Mouse (Mus musculus) brown adipose tissue, adult 24 weeks (tissue): ENCODE measurements around the gene Map3k20. TPM values are rescaled to one million over a fixed set of nuclear protein-coding genes. Genes with fewer than 3 reads are reported as not detected.

Experiments used
- H3K27ac ChIP-seq: fragments of 200-500 bp; replicated peaks from 2 replicates; pipeline ENCODE4 v1.5.1; 2012; ENCODE audit warnings: low read depth, mild to moderate bottlenecking, low read length
- H3K4me1 ChIP-seq: fragments of 200-500 bp; 2 replicates; pipeline ENCODE4 v1.6.1; 2012; ENCODE audit warnings: low read length, mixed read lengths; ENCODE audit not compliant: control insufficient read depth, insufficient read depth, insufficient read length
- H3K4me3 ChIP-seq: fragments of 200-500 bp; 2 replicates; pipeline ENCODE4 v1.5.1; 2012; ENCODE audit warnings: low read depth, mild to moderate bottlenecking, low read length, moderate library complexity; ENCODE audit not compliant: insufficient read depth
- polyA plus RNA-seq: library from polyadenylated mRNA; stranded (reverse); fragments of >200 nt; gene quantifications from 2 replicates; pipeline ENCODE4 v1.2.4, GENCODE M21; 2012; ENCODE audit not compliant: missing spikeins, insufficient read depth, insufficient read length

The Map3k20 gene
- polyA plus RNA-seq, 1 experiment: 24.8 TPM

DNA sequence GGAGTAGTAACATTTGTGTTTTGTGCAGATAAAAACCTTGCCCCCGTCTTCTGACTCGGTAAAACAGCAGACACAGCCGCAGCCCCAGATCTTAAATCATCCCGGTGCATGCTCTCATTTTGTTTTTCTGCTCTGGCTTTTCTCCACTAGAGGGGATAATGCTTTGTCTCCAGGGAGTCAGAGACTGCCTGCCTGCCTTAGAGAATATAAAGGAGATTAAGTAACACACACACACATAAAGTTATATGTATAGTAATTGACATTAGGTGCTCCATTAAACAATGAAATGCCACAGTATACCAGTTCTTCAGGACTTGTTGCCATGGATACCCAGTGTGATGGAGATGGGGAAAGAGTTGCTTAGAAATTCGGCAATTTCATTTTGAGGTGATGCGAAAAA lies 41.1 kb downstream of the Map3k20 start:
- H3K4me3 ChIP-seq: no peak overlapping the region
- no peak overlapping the region for H3K27ac ChIP-seq
- H3K4me1 ChIP-seq: peaks cover 13% of the 10 kb centered on the region

DNA sequence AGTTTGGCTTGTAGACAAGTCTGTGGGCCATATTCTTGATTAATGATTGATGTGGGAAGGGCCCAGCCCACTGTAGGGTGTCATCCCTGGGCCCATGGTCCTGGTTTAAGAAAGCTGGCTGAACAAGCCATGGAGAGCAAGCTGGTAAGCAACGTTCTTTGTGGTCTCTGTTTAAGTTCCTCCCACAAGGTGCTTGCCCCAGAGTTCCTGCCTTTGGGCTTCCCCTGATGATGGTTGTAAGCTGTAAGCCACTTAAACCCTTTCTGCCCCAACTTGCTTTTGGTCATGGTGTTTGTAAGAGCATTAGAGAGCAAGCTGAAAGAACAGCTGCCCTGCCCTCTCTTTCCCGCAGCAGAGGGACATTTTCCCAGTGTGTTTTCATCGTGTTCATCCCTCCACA lies 43.0 kb downstream of the Map3k20 start:
- Histone ChIP-seq H3K27ac (no peak overlapping the region), H3K4me1 (peaks cover 15% of the 10 kb centered on the region), H3K4me3 (no peak overlapping the region)

DNA sequence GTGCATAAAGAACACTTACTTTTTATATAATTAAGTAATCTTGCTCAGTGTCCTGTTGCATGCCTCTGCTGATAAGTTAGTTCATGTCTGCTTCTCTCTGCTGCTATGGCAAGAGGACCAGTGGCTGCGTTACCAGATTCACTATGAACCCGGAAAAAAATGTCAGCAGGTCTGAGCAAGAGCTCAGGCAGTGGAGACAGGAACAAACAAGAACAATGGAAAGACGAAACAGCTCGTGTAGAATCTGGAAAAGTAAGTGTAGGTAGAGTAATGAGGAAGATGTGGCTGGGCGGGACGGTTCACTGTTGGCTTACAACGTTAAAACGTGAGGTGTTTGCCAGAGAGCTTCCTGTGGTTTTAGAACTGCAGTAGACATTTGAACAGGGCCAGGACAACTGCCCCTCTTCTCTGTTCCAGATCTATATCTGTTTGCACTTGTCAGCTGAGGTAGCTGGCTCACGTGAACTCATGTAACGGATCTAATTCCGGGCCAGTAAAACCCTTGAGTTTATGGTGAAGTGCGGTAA lies 45.6 kb downstream of the Map3k20 start:
- Histone ChIP-seq H3K4me1 (peaks cover 11% of the 10 kb centered on the region), H3K4me3 (no peak overlapping the region), H3K27ac (no peak overlapping the region)

DNA sequence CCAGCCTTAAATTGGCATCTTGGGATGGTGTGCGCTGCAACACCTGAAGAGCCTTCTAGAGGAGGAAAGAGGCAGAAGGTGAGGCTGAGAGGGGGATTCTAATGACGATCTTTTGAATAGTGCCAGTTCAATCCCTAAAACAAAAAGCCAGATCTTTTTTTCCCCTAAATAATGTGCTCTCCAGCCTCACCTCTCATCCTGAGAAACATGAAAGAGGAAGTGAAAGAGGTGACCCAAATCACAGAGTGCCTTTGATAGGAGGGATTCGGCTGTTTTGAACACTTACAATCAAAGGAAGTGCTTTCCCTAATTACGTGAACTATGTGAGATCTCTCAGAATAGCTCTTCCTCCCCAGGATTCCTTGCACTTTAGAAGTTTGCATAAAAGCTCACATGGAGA lies 46.6 kb downstream of the Map3k20 start:
- peaks cover 10% of the 10 kb centered on the region for H3K4me1 ChIP-seq
- H3K27ac ChIP-seq: no peak overlapping the region
- no peak overlapping the region for H3K4me3 ChIP-seq

DNA sequence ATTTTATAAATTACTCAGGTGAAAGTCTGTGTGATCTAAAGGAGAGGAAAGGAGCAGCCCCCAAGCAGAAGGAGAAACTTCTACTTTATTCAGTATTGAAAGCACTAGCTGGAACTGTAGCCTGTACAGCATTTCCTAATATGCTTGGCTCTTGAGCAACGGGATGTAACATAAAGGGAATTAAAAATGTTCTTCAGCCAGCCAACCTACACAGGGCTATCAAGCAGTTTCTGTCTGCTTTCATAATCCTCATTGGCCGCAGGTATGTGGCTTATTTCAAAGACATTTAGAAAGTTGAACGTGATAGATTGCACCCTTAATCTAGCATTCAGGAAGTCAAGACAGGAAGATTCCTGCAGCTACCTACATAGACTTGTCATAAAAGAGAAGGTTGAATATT lies 47.8 kb downstream of the Map3k20 start:
- Histone ChIP-seq H3K4me3 (no peak overlapping the region), H3K4me1 (peaks cover 7% of the 10 kb centered on the region), H3K27ac (no peak overlapping the region)

DNA sequence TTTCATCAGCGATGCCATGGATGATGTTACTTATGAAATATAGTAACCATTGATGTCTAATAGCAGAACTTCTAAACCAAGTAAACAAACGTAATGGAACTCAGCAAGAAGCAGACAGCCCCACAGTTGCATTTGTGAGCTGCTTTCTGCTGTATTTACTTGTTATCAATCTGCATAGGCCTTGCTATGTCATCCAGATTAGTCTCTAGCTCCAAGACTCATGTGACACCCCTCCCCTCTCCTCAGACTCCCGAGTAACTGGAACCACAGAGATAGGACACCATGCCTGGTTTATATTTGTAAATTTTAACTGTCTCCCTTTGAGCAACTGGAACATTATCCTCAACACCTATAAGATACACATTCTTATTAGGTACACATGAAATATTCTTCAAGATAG lies 51.4 kb downstream of the Map3k20 start:
- Histone ChIP-seq H3K4me3 (no peak overlapping the region), H3K4me1 (0 out of 2 replicates have a peak, but pooled peaks cover 2% of the 10 kb centered on the region), H3K27ac (no peak overlapping the region)

DNA sequence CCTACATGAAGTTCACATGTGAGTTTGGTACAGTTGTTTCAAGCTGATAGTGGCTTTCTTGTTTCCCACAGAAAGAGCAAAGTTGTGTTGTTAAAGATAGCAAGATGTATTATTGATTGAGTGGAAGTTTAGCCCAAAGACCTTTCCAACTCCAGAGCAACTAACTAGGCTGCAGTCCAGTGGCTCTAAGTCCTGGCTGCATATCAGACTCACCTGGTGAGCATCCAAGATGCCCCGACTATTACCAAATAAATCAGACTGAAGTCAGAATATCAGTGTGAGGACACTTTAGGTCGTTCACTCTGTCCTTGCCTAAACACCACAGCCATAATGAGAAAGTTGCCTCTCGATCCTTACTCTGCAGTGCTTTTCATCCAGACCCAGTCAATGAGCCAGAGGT lies 59.8 kb downstream of the Map3k20 start:
- Histone ChIP-seq H3K4me3 (no peak overlapping the region), H3K27ac (no peak overlapping the region), H3K4me1 (no peaks in the 10 kb centered on the region; the same call in none of the 2 replicates)

DNA sequence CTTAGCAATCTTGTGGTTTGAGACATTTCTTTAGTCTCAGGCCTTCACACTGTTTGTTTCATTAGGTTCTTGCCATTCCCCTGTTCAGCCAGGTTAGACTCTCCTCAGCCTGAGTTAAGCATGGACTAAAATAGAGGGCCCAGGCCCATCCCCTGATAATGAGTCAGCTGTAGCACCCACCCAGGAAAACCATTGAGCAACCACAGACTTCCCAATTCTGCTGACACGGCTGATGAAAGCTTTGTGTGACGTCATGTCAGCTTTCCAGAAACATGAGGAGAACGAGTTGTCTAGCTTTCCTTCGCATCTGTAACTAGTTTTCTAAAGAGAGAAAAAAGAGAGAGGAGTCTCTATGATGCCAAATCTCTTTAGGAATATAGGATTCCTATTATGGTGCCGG lies 65.9 kb downstream of the Map3k20 start:
- no peaks in the 10 kb centered on the region for H3K4me1 ChIP-seq
- H3K4me3 ChIP-seq: no peak overlapping the region
- no peak overlapping the region for H3K27ac ChIP-seq

DNA sequence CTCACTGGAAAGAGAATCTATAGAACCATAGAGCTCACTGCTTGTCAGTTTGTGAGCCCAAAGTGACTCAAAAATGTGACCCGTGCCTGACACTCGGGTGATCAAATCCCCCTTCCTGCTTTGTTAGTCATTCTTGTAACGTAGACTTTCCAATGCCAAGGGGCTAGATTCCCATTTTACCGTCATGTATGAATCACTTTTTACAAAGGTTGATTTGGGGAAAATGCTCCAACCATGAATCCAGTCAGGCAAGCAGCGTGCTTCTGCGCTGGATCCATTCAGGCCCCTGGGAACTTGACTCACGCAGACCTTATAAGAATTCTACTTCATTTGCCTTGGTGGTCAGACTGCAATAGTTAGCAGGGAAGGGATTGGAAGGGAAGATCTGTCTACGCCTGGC lies 66.3 kb downstream of the Map3k20 start:
- Histone ChIP-seq H3K4me3 (no peak overlapping the region), H3K27ac (no peak overlapping the region), H3K4me1 (no peaks in the 10 kb centered on the region)

DNA sequence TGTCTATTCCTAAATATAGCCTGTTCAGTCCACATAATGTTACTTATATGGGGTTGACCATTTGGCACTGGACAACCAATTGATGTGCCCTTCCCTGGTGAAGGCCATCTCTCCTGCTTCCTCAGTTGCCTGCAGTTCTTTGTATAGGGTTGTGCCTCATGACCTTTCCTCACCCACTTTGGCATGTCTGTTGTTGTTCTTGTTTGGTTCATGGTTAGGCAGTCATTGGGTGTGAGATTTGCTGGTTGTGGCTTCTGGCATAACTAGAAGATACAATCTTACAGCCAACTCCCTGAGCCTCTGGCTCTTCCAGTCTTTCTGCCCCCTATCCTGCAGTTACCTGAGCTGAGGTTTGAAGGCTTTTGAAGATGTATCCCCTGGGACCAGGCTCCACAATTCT lies 67.3 kb downstream of the Map3k20 start:
- no peak overlapping the region for H3K4me3 ChIP-seq
- no peak overlapping the region for H3K27ac ChIP-seq
- H3K4me1 ChIP-seq: no peaks in the 10 kb centered on the region

DNA sequence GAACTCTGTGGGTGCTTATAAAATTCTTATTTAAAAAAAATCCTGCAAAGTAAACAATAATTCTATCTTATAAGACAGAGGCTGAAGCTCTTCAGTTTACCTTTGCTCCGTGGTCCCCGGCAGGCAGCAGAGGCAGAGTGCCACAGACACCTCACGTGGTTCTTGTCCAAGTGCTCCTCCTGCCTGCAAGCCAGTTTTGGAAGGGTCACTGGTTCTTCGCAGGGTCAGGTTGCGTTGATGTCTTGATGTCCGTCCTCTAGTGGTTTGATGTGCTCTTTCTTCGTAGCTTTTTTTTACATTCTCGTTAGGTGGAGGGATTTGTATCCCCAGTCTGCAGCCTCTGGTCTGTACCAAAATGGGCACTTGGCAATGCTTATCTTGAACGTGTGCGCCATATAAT lies 71.0 kb downstream of the Map3k20 start:
- no peak overlapping the region for H3K27ac ChIP-seq
- H3K4me1 ChIP-seq: no peaks in the 10 kb centered on the region
- no peak overlapping the region for H3K4me3 ChIP-seq

DNA sequence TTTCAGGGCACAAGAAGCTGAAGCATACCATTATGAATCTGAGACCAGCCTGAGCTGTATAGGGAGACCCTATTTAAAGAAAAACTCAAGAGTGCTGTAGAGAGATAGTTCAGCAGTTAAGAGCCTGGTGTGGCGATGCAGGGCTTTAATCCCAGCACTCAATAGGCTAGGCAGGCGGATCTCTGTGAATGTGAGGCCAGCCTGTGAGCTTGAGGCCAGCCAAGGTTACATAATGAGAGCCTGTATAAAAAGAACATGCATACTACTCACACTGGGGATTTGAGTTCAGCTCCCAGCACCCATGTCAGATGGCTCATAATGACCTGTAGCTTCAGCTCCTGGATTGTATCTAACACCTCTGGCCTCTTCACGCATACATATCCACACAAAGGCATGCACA lies 76.1 kb downstream of the Map3k20 start:
- no peak overlapping the region for H3K4me3 ChIP-seq
- H3K4me1 ChIP-seq: peaks cover 3% of the 10 kb centered on the region
- H3K27ac ChIP-seq: no peak overlapping the region

DNA sequence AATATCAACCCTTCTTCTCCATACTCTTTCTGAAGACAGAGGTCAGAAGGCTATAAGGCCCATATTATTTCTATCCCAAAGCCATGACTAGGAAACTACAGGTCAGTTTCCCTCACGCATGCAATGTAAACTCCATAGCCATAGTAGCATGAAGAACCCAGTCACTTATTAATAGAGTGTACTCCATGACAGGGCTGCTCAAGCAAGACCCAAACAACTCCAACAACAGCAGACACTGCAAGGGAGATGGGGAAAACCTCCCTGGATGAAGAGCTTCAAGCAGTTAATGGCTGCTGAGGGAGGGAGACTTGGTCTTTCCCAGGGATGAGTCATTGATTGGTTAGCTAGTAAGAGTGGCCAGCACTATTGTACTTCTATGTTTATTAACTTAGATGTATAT lies 78.0 kb downstream of the Map3k20 start:
- H3K4me1 ChIP-seq: peaks cover 9% of the 10 kb centered on the region
- no peak overlapping the region for H3K27ac ChIP-seq
- H3K4me3 ChIP-seq: no peak overlapping the region

DNA sequence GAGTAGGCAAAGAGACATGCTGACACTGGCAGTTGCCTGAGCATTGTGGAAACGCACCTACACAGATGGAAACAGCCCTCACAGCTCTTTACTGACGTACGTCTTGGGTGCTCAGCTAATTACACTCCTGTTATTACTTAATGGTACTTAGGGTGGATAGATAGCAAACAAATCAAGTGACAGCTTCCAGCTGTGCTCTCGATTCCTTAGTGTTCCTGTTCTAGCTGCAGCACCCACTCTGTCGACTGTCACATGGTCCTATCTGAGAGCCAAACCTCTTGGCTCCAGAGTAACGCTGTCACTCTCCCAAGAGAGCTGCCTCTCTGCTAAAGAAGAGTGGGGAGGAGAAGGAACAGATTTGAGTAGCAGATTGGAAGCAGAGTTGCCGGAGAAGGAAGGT lies 80.5 kb downstream of the Map3k20 start:
- Histone ChIP-seq H3K4me1 (peaks cover 15% of the 10 kb centered on the region), H3K27ac (peak overlapping the region; percentile 82), H3K4me3 (no peak overlapping the region)

DNA sequence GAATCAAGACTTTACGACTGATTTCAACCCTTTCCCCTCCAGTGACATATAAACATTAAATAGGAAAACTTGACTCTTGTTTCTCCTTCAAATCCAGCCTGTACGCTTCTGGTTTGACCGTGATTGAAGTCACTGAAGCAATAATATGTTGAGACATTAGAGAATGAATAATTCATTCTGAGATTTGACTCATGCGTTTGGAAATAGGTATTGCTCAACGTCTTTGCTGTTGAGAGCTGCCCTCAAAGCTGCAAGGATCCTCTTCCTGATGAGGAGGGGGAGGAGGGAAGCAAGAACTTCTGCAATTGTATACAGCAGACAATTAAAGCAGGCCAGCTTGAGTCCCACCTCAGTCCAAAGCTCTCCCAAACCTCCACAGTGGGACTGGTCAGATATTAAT lies 81.1 kb downstream of the Map3k20 start:
- peaks cover 15% of the 10 kb centered on the region for H3K4me1 ChIP-seq
- H3K4me3 ChIP-seq: no peak overlapping the region
- peak overlapping the region; percentile 82 for H3K27ac ChIP-seq

DNA sequence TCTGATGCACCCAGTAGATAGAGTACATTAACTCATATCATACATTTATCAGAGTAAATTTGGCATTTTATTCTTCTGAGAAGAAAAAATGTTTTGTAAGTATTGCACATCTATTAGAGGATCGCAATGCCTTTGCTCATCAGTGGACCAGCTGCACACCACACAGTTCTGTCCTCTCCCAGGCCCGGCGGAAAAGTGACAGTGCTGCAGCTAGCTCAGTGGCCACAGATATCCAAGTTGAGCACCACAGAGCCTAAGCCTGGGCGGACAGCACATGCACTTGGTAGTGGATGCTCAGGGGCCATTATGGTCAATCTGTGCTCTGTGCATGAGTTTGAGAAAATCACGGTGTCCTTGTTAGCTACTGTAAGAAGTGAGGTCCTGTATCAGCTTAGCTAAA lies 82.4 kb downstream of the Map3k20 start:
- H3K4me1 ChIP-seq: peaks cover 23% of the 10 kb centered on the region
- no peak overlapping the region for H3K4me3 ChIP-seq
- H3K27ac ChIP-seq: 0 out of 2 replicates have a peak overlapping the region, but pooled peaks have one; percentile 23

DNA sequence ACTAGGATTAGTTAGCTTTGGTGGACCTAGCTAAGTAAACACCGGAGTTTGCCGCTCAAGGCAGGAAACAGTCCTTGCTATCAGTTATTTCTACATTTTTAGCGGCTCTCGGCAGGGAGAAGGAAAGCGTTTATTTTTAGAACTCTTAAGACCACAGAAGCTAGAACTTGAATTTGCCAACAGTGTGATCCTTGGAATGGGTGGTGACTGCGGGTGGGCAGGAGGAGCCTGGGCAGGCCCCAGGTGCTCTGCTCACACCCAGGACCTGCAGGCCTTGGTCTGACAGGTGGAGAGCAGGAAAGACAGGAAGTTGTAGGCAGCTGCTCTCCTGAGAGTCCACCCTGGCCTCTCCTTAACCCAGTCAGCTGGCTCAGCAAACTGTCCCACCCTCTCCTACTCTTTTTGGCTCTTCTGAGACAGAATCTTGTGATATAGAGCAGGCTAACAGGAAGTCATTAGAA lies 83.7 kb downstream of the Map3k20 start:
- H3K27ac ChIP-seq: peak overlapping the region; percentile 92
- H3K4me1 ChIP-seq: peaks cover 23% of the 10 kb centered on the region
- H3K4me3 ChIP-seq: no peak overlapping the region
